Mouse (Mus musculus) liver, embryonic 11.5 days (tissue): ENCODE results near the gene Grb2. TPM values are rescaled to one million over a fixed set of nuclear protein-coding genes. Genes with fewer than 3 reads are reported as not detected.

Experiments used
- ATAC-seq: fragments of 200-750 bp; cut with Nextera tagmentation; replicated peaks from 2 replicates; pipeline ENCODE4 v1.8.0; 2017; ENCODE audit warnings: moderate number of reproducible peaks, mild to moderate bottlenecking, moderate TSS enrichment, moderate library complexity; ENCODE audit not compliant: low FRiP score
- DNase-seq: peaks from one replicate; pipeline ENCODE4 v3.0.0-alpha.2; 2017; ENCODE audit warnings: low spot score
- H3K27ac ChIP-seq: fragments of 300-500 bp; sonication (generic); 2 replicates; pipeline ENCODE4 v1.5.1; 2014; ENCODE audit warnings: mild to moderate bottlenecking, low read depth, low read length, control low read depth
- H3K27me3 ChIP-seq: fragments of 300-500 bp; sonication (generic); replicated peaks from 2 replicates; pipeline ENCODE4 v1.6.1; 2014; ENCODE audit warnings: low read length, mixed read lengths; ENCODE audit not compliant: control insufficient read depth, insufficient read depth
- H3K36me3 ChIP-seq: fragments of 300-500 bp; sonication (generic); 2 replicates; pipeline ENCODE4 v1.6.1; 2014; ENCODE audit warnings: mild to moderate bottlenecking, low read length, moderate library complexity, mixed read lengths; ENCODE audit not compliant: control insufficient read depth, insufficient read depth
- H3K4me1 ChIP-seq: fragments of 300-500 bp; sonication (generic); replicated peaks from 2 replicates; pipeline ENCODE4 v1.6.1; 2014; ENCODE audit warnings: low read length, mixed read lengths; ENCODE audit not compliant: control insufficient read depth, insufficient read depth
- H3K4me2 ChIP-seq: fragments of 300-500 bp; sonication (generic); 2 replicates; pipeline ENCODE4 v1.6.1; 2014; ENCODE audit warnings: mild to moderate bottlenecking, control low read depth, moderate library complexity
- H3K4me3 ChIP-seq: fragments of 300-500 bp; sonication (generic); 2 replicates; pipeline ENCODE4 v1.5.1; 2014; ENCODE audit warnings: low read depth, low read length, control low read depth
- H3K9ac ChIP-seq: fragments of 300-500 bp; sonication (generic); 2 replicates; pipeline ENCODE4 v1.6.1; 2014; ENCODE audit warnings: low read depth, low read length, control low read depth
- H3K9me3 ChIP-seq: fragments of 300-500 bp; sonication (generic); 2 replicates; pipeline ENCODE4 v1.6.1; 2016; ENCODE audit warnings: low read length, inconsistent platforms, mixed read lengths; ENCODE audit not compliant: control insufficient read depth
- WGBS: fragments of 180-500 bp; shearing (Covaris S2); extraction: QIAGEN DNeasy Blood & Tissue Kit; methylation state at CpG from one replicate; pipeline ENCODE4 v1.1.7; 2014; 5-methylcytosine and 5-hydroxymethylcytosine counted together
- polyA plus RNA-seq: library from polyadenylated mRNA; unstranded; fragments of >200 nt; fragmentation: Nextera tagmentation; extraction: Ambion mirVana; gene quantifications from 2 replicates; pipeline ENCODE4 v1.2.1, GENCODE M21; 2014

Gene Grb2
- polyA plus RNA-seq, 1 experiment from 2014 or later, result 52.8 TPM

DNA sequence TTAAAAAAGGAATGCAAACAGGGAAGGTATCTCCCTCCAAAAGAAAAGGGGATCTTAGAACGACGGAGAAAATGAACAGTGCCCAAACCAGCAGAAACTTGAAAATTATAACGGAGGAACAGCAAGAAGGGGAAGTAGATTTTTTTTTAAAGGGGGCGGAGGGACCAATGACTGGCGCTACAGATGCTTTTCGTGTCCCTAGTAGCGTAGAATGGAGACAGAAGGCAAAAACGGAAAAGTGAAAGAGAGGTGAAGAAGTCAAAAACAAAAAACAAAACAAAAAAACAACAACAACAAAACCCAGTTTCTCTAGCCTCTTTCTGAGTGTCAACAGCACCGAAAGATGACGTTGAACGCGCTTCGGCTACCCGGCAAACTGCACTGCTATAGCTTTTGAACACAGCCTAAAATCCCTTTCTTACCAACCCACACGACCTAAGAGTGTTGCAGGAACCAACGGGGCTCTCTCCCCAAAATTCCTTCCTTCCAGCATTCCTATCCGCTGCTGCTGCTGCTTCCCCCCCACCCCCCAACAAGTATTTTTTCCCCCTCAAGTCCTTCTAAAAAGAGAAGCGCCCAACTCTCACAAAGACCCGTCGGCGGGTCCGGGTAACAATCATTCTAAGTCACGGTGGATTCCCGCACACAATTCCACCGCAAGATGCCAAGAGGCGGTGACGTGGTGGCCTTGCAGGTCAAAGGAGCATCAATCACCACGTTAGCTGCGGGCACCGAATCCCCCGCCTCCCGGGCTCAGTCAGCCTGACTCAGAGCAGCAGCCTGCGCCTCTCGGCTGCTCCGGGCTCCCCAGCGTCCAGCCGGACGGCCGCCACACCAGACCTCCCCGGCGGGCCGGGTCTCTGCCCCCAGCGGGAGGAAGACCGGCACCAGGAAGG, 836 bp downstream of the Grb2 start:
- peak overlapping the region; percentile 93 for H3K4me2 ChIP-seq
- peak; percentile 53 for DNase-seq
- H3K27ac ChIP-seq, result peak overlapping the region; percentile 97
- H3K9ac ChIP-seq, result peak overlapping the region; percentile 98
- under 1% methylated on average over 44 of the region's 44 CpGs for WGBS
- H3K27me3 ChIP-seq, result no peaks in the 10 kb centered on the region
- H3K4me1 ChIP-seq, result peaks cover 46% of the 10 kb centered on the region
- H3K4me3 ChIP-seq, result peak overlapping the region; percentile 100
- ATAC-seq, result peak; percentile 10; the same call in 1 of the 2 replicates
- H3K36me3 ChIP-seq, result no peaks in the 10 kb centered on the region
- no peaks in the 10 kb centered on the region for H3K9me3 ChIP-seq

- ATAC-seq (no peak), DNase-seq (no peak)
- H3K4me3 ChIP-seq, result peak overlapping the region; percentile 100
- no peaks in the 10 kb centered on the region for H3K27me3 ChIP-seq
- no peaks in the 10 kb centered on the region for H3K9me3 ChIP-seq
- H3K36me3 ChIP-seq, result no peaks in the 10 kb centered on the region
- peaks cover 38% of the 10 kb centered on the region for H3K4me1 ChIP-seq
- peak overlapping the region; percentile 98 for H3K9ac ChIP-seq
- WGBS, result 90% methylated on average over 10 of the region's 10 CpGs
- no peak overlapping the region for H3K27ac ChIP-seq
- peak overlapping the region; percentile 93 for H3K4me2 ChIP-seq
Observed at GRCm38 (mm10) chr11:115706584-115706983, 1.8 kb downstream of the Grb2 start.

DNA sequence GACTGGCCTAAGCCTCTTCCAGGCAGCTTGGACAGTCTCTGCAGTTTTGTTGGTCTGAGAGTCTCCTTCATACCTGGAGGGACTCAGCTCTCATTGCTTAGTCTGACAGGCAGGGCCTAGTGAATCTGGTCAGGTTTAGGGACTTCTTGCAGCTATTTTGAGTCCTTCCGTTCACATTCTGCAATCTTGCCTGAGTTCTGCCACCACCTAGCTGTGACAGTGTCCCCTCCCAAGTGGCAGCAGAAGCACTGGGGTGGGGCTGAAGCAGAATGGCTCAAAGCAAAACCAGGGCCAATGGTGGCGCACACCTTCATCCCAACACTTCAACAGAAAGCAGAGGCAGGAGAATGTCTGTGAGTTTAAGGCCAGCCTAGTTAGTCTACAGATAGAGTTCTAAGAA, 2.8 kb downstream of the Grb2 start:
- H3K27ac ChIP-seq, result no peak overlapping the region
- peak overlapping the region; percentile 4; the same call in 1 of the 2 replicates for H3K4me2 ChIP-seq
- H3K27me3 ChIP-seq, result no peaks in the 10 kb centered on the region
- H3K4me3 ChIP-seq, result no peak overlapping the region
- no peaks in the 10 kb centered on the region for H3K36me3 ChIP-seq
- H3K9me3 ChIP-seq, result no peaks in the 10 kb centered on the region
- ATAC-seq (no peak), DNase-seq (no peak)
- H3K9ac ChIP-seq, result no peak overlapping the region
- H3K4me1 ChIP-seq, result peaks cover 43% of the 10 kb centered on the region
- 72% methylated on average over 2 of the region's 2 CpGs for WGBS

DNA sequence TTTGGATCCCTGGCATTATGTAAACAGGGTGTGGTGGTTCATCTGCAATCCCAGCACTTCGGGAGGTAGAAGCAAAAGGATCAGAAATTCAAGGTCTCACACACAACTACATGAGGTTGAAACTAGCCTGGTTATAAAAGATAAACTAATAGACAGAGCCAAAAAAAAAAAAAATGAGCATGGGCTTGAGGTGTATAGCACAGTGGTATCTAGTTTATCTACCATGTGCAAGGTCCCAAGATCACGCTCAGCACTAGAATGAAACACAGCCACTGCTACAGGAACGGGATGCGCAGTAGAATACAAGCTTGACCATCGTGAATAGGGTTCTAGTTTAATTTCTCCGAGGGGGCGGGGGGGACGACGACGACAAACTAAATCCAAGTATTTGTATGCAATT, 3.7 kb downstream of the Grb2 start:
- 84% methylated on average over 10 of the region's 10 CpGs for WGBS
- Histone ChIP-seq H3K27me3 (no peaks in the 10 kb centered on the region), H3K9me3 (no peaks in the 10 kb centered on the region), H3K4me1 (peaks cover 48% of the 10 kb centered on the region), H3K4me3 (no peak overlapping the region), H3K4me2 (no peak overlapping the region), H3K27ac (no peak overlapping the region), H3K9ac (no peak overlapping the region), H3K36me3 (no peaks in the 10 kb centered on the region)
- DNase-seq (no peak), ATAC-seq (no peak)

- Histone ChIP-seq H3K36me3 (no peaks in the 10 kb centered on the region), H3K4me1 (peaks cover 50% of the 10 kb centered on the region), H3K27ac (no peak overlapping the region), H3K27me3 (no peaks in the 10 kb centered on the region), H3K4me2 (no peak overlapping the region), H3K9me3 (no peaks in the 10 kb centered on the region), H3K4me3 (no peak overlapping the region), H3K9ac (no peak overlapping the region)
- DNase-seq (no peak), ATAC-seq (no peak)
- 92% methylated on average over 2 of the region's 2 CpGs for WGBS
Observed at GRCm38 (mm10) chr11:115703466-115703865, 4.9 kb downstream of the Grb2 start.

DNA sequence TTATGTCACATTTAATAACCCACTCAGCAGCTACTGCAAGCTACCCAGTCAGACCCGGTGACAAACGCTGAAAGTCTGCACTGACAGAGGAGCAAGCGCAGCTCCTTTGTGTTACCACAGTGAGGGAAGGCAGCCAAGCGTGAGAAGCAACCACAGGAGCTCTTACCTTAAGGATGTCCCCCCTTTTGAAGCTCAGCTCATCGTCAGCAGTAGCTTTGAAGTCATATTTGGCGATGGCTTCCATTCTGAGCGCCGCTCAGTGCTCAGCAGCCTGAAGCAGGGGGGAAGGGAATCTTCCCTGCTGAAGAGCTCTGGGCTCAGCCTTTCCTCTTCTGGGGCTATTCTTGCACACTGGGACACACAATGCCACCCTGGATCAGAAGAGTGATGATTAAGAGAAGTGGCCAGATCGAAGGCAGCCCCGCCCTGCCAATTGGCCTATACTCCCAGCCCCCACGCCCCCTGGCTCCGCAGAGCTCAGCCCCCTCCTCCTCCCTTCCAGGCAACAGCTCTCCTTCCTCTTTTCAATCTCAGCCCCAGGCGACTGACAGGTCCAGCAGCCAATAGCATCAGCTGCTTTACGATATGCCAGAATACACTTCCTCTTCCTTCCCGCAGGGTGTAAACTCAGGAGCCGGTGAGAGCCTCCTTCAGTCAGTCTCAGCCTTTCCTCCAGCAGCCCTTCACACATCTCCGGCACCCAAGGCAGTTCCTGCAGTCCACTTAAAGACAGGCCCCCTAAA, 9.2 kb downstream of the Grb2 start:
- Histone ChIP-seq H3K9ac (peak overlapping the region; percentile 45), H3K4me2 (peak overlapping the region; percentile 68), H3K27ac (no peak overlapping the region; the same call in 1 of the 2 replicates), H3K4me1 (peaks cover 28% of the 10 kb centered on the region), H3K36me3 (peaks cover 4% of the 10 kb centered on the region; the same call in 1 of the 2 replicates), H3K4me3 (peak overlapping the region; percentile 53), H3K27me3 (no peaks in the 10 kb centered on the region), H3K9me3 (no peaks in the 10 kb centered on the region)
- WGBS, result 25% methylated on average over 17 of the region's 17 CpGs
- peak; percentile 68 for ATAC-seq
- peak; percentile 62 for DNase-seq

GRCm38 (mm10) chr11:115697722-115698121, 10.7 kb downstream of the Grb2 start:
- Histone ChIP-seq H3K4me1 (peaks cover 37% of the 10 kb centered on the region), H3K27me3 (no peaks in the 10 kb centered on the region), H3K4me3 (no peak overlapping the region), H3K36me3 (peaks cover 4% of the 10 kb centered on the region; the same call in 1 of the 2 replicates), H3K9me3 (no peaks in the 10 kb centered on the region), H3K9ac (no peak overlapping the region), H3K27ac (no peak overlapping the region), H3K4me2 (peak overlapping the region; percentile 2; the same call in 1 of the 2 replicates)
- no peak for DNase-seq
- no peak for ATAC-seq
- WGBS, result 83% methylated on average over 3 of the region's 3 CpGs

- ATAC-seq (no peak), DNase-seq (no peak)
- Histone ChIP-seq H3K27ac (0 out of 2 replicates have a peak overlapping the region, but pooled peaks have one; percentile 47), H3K36me3 (peaks cover 4% of the 10 kb centered on the region; the same call in 1 of the 2 replicates), H3K4me1 (peaks cover 41% of the 10 kb centered on the region), H3K4me2 (peak overlapping the region; percentile 2; the same call in 1 of the 2 replicates), H3K4me3 (no peak overlapping the region), H3K9me3 (no peaks in the 10 kb centered on the region), H3K27me3 (no peaks in the 10 kb centered on the region), H3K9ac (no peak overlapping the region)
- 71% methylated on average over 2 of the region's 2 CpGs for WGBS
Observed at GRCm38 (mm10) chr11:115697091-115697490, 11.3 kb downstream of the Grb2 start.
